Mouse (Mus musculus) left cerebral cortex, postnatal 36 days (tissue): Measurements from ENCODE around the gene Lin7b. TPM values are rescaled to one million over a fixed set of nuclear protein-coding genes. Genes with fewer than 3 reads are reported as not detected.

Experiments used
- DNase-seq, 2 experiments: peaks; one replicate each; pipeline ENCODE4 v3.0.0; 2021 to 2022; ENCODE audit warnings: low spot score in 2 of 2, mixed read lengths in 1 of 2
- intact Hi-C: fragments of 180-260 bp; cut with DNase I; formaldehyde crosslinking; loops from one replicate; pipeline ENCODE4 v1.15.1; 2025
- total RNA-seq, 2 experiments: library from RNA; stranded (reverse); gene quantifications; 2 replicates each; pipeline ENCODE4 v1.2.3; 2021

Lin7b gene
- 100 to 1,000 TPM; 164 to 189 TPM for total RNA-seq

DNA sequence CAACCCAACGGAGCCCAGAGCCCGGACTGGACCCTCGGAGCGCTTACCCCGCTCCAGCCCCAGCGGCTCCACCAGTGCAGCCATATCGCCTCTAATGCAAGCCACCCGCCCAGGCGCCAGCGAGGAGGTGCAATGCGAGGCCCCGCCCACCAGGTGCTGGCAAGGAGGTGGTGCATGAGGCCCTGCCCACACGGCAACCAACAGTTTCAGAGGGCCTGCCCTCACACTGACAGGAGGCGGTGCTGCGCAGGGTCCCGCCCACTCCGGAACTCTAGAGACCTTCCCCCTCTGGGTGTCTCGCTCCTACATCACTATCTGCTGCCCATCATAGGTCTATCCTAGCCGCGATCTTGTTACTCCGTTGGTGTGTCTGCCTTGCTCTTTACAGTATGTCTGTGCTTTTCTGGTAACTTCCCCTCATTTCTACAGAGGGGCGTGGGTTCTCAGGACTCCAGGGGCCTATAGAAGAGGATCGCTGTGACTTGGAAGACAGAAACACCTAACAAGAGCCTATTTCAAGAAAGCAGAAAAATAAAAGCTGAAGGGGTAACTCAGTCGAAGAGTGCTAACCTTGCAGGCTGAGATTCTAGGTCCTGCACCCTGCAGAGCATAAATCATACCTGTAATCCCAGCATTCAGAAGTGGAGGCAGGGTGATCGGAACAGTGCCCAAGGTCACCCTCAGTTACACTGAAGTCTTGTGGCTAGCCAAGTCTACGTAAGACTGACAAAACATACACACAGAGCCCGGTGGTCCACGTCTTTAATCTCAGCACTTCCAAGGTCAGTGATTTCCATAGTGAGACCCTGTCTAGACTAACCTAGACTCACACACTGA is at the start of gene Lin7b:
Lin7b (minus strand) TSS at position 109 of the 837 bp plus-strand sequence.
- peak; percentile 92 to 93 for DNase-seq
- intact Hi-C loops: no loop called here

GRCm38 (mm10) chr7:45417962-45418492 is 47.6 kb upstream of the Lin7b start:
- intact Hi-C loops: no loop called here
- no peak for DNase-seq

DNA sequence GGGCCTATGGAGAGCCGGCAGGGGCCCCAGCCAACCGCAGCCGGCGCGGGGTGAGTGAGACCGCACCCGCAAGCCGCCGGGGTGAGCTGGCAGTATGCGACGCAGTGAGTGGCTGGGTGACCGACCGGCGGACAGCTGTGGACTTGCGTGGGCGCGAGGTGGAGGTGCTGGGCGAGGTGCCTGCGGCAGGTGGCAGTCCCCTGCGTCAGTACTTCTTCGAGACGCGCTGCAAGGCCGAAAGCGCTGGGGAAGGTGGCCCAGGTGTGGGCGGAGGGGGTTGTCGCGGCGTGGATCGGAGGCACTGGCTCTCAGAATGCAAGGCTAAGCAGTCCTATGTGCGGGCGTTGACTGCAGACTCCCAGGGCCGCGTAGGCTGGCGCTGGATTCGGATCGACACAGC is 45.3 kb upstream of the Lin7b start:
- peak; percentile 33 to 69 for DNase-seq
- intact Hi-C loops: no loop called here

GRCm38 (mm10) chr7:45414740-45415224 is 44.4 kb upstream of the Lin7b start:
- DNase-seq: no peak
- intact Hi-C loops: no loop called here

GRCm38 (mm10) chr7:45413864-45414739 is 43.7 kb upstream of the Lin7b start:
- DNase-seq: no peak
- intact Hi-C loops: no loop called here

DNA sequence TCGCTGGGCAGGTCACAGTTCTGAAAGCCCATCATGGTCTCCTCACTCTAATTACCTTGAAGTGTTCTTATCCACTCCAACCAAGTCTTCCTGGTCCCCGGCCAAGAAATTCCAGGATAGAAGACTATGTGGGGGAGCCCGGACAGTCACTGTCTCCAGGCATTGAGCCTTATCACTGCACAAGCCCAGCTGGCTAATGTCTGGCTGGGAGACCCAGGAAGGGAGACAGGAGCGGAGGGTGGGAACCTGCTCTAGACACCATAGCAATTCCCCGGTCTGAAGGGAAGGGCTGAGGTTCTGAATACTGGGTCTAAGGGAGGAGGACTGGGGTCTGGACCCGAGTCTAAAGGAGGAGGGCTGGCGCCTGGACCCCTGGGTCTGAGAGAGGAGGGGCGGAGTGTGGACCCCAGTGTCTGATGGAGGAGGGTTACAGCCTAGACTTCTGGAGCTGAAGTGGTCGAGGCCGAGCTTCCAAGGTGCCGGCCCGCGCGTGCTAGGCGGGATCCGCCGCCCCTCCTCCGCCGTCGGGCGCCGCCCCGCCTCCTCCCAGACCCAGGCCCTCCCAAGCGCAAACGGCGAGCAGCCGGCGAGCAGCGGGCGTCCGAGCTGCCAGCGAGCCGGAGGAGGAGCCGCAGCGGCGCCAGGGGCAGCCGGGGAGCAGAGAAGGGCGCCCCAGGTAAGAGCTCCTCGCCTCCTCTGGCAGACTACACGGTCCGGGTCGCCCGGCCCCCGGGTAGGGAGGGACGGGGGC is 42.9 kb upstream of the Lin7b start, which contains the start of gene Ntf5:
Ntf5 (plus strand) TSS at position 583 of the 751 bp plus-strand sequence.
- intact Hi-C loops: no loop called here
- DNase-seq: no peak

DNA sequence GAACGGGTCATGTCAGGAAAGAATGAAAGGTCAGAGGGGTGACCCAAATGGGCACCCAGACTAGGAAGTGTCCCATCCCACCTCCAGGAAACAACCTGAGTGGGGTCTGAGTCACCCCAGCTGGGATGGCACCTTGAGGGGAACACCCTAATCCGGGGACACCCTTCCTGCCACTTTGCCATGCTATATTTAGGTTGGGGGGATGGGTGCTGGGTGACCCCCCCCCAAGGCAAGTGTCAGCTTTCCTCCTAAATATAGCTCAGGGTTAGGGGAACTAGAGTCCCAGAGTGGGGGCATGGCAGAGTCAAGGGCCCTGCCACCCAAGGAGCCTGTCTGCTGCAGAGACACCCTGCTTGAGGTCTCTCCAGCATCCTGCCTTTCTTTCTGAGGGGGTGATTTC is 42.0 kb upstream of the Lin7b start:
- DNase-seq: no peak
- intact Hi-C loops: no loop called here

GRCm38 (mm10) chr7:45409497-45410163 is 39.2 kb upstream of the Lin7b start:
- intact Hi-C loops: no loop called here
- DNase-seq: no peak

DNA sequence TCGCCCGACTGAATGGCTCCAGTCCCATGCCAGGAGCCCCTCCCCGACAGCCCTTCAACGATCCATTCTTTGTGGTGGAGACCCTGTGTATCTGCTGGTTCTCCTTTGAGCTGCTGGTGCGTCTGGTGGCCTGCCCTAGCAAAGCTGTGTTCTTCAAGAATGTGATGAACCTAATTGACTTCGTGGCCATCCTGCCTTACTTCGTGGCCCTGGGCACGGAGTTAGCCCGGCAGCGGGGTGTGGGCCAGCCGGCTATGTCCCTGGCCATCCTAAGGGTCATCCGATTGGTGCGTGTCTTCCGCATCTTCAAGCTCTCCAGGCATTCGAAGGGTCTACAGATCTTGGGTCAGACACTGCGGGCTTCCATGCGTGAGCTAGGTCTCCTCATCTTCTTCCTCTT is 38.6 kb upstream of the Lin7b start:
- intact Hi-C loops: no loop called here
- no peak for DNase-seq

- intact Hi-C loops: no loop called here
Measured at GRCm38 (mm10) chr7:45408351-45408750, 38.0 kb upstream of the Lin7b start.

GRCm38 (mm10) chr7:45407836-45408235 is 37.5 kb upstream of the Lin7b start:
- intact Hi-C loops: no loop called here
- no peak for DNase-seq

More at GRCm38 (mm10) chr7:45408351-45408750, 38.0 kb upstream of the Lin7b start:
- DNase-seq: no peak

- intact Hi-C loops: no loop called here
- no peak for DNase-seq
Measured at GRCm38 (mm10) chr7:45406157-45407156, 36.1 kb upstream of the Lin7b start.

- intact Hi-C loops: no loop called here
- DNase-seq: peak; percentile 58 to 61
Measured at GRCm38 (mm10) chr7:45405091-45406075, 35.0 kb upstream of the Lin7b start, which contains the start of gene Kcna7. Gene Kcna7 (plus strand): TSS chr7:45405653.

DNA sequence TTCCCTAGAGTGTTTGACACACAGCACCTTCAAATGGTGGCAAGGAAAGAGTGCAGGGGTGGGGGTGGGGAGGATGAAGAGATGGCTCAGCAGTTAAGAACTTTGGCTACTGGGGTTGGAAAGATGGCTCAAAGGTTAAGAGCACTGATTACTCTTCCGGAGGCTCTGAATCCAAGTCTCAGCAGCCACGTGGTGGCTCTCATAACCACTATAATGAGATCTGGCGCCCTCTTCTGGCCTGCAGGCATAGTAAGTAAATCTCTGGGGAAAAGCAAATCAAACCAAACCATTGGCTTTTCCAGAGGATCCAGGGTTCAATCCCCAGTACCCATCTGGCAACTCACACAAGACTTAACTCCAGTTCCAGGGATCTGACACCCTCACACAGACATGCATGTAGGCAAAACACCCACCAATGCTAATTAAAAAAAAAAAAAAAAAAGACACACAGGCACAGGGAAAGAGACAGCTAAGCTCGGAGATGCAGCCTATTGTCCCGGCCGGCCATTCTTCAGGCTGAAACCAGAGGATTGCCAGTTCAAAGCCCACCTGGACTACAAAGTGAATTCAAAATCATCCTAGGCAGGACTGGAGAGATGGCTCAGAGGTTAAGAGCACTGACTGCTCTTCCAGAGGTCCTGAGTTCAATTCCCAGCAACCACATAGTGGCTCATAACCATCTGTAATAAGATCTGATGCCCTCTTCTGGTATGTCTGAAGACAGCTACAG is 33.3 kb upstream of the Lin7b start:
- no peak for DNase-seq
- intact Hi-C loops: no loop called here

DNA sequence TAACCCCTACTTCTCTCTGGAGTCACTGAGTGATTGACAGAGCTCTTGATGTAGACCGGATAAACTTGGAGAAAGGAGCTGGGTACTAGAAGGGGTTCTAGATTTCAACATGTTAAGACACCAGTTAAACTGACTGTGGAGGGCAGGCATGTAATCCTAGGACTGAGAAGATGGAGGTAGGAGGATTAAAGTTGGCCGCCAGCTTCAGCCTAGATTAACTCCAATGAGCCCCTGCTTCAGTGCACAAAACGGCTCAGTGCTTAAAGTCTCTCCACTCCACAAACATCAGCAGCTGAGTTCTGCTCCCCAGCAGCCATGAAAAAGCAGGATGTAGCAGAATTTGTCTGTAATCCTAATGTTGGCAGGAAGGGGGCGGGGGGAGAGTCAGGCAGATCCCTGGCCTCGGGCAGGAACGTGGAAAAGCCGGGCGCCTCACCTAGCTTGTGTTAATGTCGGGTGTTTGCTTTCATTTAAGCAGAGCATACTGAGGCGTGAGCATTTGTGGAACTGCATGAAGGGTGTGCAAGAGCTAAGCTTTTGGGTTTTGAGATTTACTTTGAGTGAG is 31.2 kb upstream of the Lin7b start:
- no peak for DNase-seq
- intact Hi-C loops: no loop called here
